Mouse (Mus musculus): ENCODE measurements around the gene Gm44973. TPM values are rescaled to one million over a fixed set of nuclear protein-coding genes. Genes with fewer than 3 reads are reported as not detected.
"Not testable (repeated sequence)": the region's sequence is repeated elsewhere in the genome, so short reads cannot be mapped to it uniquely, and the experiment has no call there.

Gene Gm44973
- total RNA-seq, 2 experiments from 2014 or later: not detected

DNA sequence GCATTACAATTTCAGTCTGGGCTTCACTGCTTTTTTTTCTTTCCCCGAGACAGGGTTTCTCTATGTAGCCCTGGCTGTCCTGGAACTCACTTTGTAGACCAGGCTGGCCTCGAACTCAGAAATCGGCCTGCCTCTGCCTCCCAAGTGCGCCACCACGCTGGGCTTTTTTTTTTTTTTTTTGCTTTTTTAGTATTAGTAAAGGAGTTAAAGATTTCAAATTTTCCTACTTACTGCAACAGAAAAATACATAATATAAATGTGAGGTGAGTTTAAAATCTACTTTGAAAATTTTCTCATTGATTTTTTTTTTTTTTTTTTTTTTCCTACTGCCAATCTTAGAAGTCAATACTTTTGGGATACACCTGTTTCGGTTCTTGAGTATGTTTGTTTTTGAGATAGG, 49.6 kb downstream of the Gm44973 start:
- intact Hi-C loops (cut with DNase I): loop anchor here (10.0 kb wide), 1 partner anchor 1370 kb away; the partner anchor contains the start of genes Mboat7 and Tsen34
- no peak for DNase-seq (ENCODE audit: low spot score in 2 of 2)

DNA sequence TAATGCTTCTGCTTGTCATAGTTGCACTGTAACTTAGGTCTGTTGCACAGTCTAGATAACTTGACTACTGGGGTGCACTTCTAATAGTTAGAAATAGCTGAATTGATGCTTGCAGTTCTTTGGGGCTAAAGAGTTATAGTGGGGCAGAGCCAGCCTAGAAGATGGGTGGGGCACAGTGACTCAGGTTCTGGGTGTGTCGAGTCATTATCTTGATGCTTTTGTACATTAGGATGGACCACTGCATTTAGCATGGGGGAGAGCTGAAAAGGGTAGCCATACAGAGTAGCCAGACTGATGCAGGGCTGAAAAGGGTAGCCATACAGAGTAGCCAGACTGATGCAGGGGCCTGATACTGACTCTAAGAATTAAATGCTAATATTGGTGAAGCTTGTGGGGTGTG, 58.3 kb downstream of the Gm44973 start:
- intact Hi-C loops (cut with DNase I): no loop called here
- no peak for DNase-seq (ENCODE audit: low spot score in 2 of 2)

DNA sequence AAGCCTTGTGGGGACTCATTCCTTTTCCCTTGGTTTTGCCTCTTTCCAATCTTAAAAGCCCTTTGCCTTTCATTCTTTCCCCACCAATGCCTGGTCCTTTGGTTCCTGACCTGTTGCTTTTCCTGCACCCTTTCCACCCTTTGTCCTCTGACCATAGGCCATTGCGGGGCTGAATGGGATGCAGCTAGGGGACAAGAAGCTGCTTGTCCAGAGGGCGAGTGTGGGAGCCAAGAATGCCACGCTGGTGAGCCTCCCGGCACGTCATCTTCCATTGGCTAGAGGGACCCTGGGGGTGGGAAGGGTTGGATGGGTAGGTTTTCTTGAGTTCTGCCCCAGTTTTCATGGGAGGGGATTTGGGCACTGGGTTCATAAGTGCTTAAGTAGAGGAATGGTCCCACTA, 59.7 kb downstream of the Gm44973 start:
- intact Hi-C loops (cut with DNase I): no loop called here
- no peak for DNase-seq (ENCODE audit: low spot score in 2 of 2)

- intact Hi-C loops (cut with DNase I): no loop called here
- DNase-seq (ENCODE audit: low spot score in 2 of 2): no peak
Measured at GRCm38 (mm10) chr7:5076931-5077330, 61.6 kb downstream of the Gm44973 start.

DNA sequence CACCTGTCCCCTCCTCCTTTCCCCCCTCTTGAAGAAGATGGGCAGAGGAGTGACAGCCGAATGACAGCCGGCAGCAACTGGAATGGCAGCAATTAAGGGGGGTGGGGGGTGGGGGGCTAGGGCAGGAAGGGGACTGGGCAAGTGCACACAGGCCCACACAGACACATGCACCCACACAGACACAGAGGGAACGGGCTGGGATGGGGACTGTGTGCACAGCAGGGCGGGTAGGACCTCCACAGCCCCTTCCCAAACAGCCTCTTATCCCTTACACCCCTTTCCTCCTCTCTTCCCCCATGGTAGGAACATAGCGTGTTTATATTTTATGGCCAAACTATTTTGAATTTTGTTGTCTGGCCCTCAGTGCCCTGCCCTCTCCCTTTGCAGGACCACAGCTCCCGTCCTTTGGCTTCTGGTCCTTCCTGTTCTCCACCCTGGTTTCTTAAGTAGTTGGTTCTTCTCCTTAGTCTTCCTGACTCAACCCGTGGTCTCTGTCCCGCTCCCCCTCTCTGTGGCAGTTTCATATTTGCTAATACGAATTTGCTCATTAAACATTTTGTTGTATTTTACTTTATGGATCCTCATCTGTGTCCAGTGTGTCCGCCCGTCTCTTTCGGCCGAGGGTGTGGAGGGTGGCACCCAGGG, 64.2 kb downstream of the Gm44973 start:
- not testable (repeated sequence) for DNase-seq (ENCODE audit: low spot score in 2 of 2)
- intact Hi-C loops (cut with DNase I): loop anchor here (1.0 to 10.0 kb wide), 2 partner anchors 17 to 1435 kb away; partner anchors contain the start of genes Cnot3 and U2af2

- intact Hi-C loops (cut with DNase I): loop anchor here (1.0 to 10.0 kb wide), 2 partner anchors 18 to 1435 kb away; partner anchors contain the start of genes Cnot3 and U2af2
- peak; percentile 97 to 98 for DNase-seq (ENCODE audit: low spot score in 2 of 2)
Measured at GRCm38 (mm10) chr7:5080010-5080751, 64.9 kb downstream of the Gm44973 start, which contains the start of gene Epn1. Gene Epn1, plus strand, starts transcription at chr7:5080235.

GRCm38 (mm10) chr7:5080815-5081214, 65.5 kb downstream of the Gm44973 start:
- DNase-seq (ENCODE audit: low spot score in 2 of 2): no peak
- intact Hi-C loops (cut with DNase I): loop anchor here (1.0 to 10.0 kb wide), 2 partner anchors 19 to 1436 kb away; partner anchors contain the start of genes Cnot3 and U2af2

DNA sequence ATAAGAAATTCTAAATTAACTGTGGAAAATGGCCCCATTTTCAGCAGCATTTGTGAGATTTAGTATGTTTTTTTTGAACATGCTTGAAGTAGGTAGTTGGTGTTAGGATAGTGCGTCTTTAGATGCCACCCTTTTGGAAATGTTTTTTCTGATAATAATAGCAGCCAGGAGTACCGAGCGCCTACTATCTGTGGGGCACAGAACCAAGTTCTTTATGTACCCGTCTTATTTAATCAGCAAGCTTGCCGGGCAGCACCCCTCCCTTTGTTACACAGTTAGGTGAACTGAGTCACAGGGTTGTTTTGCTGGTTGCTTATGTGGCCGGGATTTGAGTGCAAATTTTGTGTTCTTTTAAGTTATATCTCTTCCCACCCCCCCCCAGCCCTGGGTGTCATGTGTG, 65.9 kb downstream of the Gm44973 start:
- intact Hi-C loops (cut with DNase I): loop anchor here (10.0 kb wide), 1 partner anchor 1436 kb away; the partner anchor contains the start of gene Cnot3
- DNase-seq (ENCODE audit: low spot score in 2 of 2): no peak

GRCm38 (mm10) chr7:5081939-5082338, 66.6 kb downstream of the Gm44973 start:
- intact Hi-C loops (cut with DNase I): loop anchor here (10.0 kb wide), 1 partner anchor 1437 kb away; the partner anchor contains the start of gene Cnot3
- DNase-seq (ENCODE audit: low spot score in 2 of 2): no peak

Other genes starting within 250 kb of the Gm44973 start
- gene Fam71e2, start 244.2 kb upstream of the Gm44973 start, total RNA-seq (2021): not detected
- under 1 TPM; 0.43 to 0.59 TPM for gene Il11, start 232.6 kb upstream of the Gm44973 start, total RNA-seq (2021)
- not detected for gene Tmem190, start 232.6 kb upstream of the Gm44973 start, total RNA-seq (2021)
- 1 to 10 TPM; 2.7 to 3.7 TPM for gene Tmem238, start 225.8 kb upstream of the Gm44973 start, total RNA-seq (2021)
- 100 to 1,000 TPM; 416 to 455 TPM for gene Rpl28, start 222.6 kb upstream of the Gm44973 start, total RNA-seq (2021)
- gene Ube2s, start 202.9 kb upstream of the Gm44973 start, total RNA-seq (2021): 100 to 1,000 TPM in 1 of 2 experiments, 10 to 100 TPM in 1; 98.6 to 117 TPM
- gene Shisa7, start 170.8 kb upstream of the Gm44973 start, total RNA-seq (2021): 100 to 1,000 TPM in 1 of 2 experiments, 10 to 100 TPM in 1; 95.1 to 151 TPM
- gene Isoc2b, start 145.2 kb upstream of the Gm44973 start, total RNA-seq (2021): 1 to 10 TPM; 6.0 to 8.6 TPM
- 10 to 100 TPM; 10.3 to 13.5 TPM for gene Isoc2a, start 138.3 kb upstream of the Gm44973 start, total RNA-seq (2021)
- gene Gm36210, start 109.0 kb upstream of the Gm44973 start, total RNA-seq (2021): under 1 TPM in 1 of 2 experiments, not detected in 1; 0.32 TPM
- gene Zfp628, start 100.3 kb upstream of the Gm44973 start, total RNA-seq (2021): 10 to 100 TPM; 14.0 to 17.0 TPM
- 100 to 1,000 TPM; 103 to 106 TPM for gene Nat14, start 93.5 kb upstream of the Gm44973 start, total RNA-seq (2021)
- 1 to 10 TPM in 1 of 2 experiments, under 1 TPM in 1; 0.84 to 3.6 TPM for gene Ssc5d, start 89.7 kb upstream of the Gm44973 start, total RNA-seq (2021)
- under 1 TPM in 1 of 2 experiments, not detected in 1; 0.15 TPM for gene Sbk2, start 51.1 kb upstream of the Gm44973 start, total RNA-seq (2021)
- under 1 TPM; 0.44 to 0.86 TPM for gene Sbk3, start 44.3 kb upstream of the Gm44973 start, total RNA-seq (2021)
- gene Zfp579, start 19.3 kb upstream of the Gm44973 start, total RNA-seq (2021): 10 to 100 TPM; 30.9 to 31.3 TPM
- 1 to 10 TPM; 6.7 to 7.0 TPM for gene Zfp524, start 1.1 kb upstream of the Gm44973 start, total RNA-seq (2021)
- gene Fiz1, start 799 bp upstream of the Gm44973 start, total RNA-seq (2021): 10 to 100 TPM; 22.2 to 32.9 TPM
- gene Zfp865, start 4.9 kb downstream of the Gm44973 start, total RNA-seq (2021): 10 to 100 TPM; 32.7 to 42.3 TPM
- 10 to 100 TPM; 60.6 to 60.9 TPM for gene Ccdc106, start 5.1 kb downstream of the Gm44973 start, total RNA-seq (2021)
- 1 to 10 TPM in 1 of 2 experiments, not detected in 1; 1.1 TPM for gene 4632433K11Rik, start 18.6 kb downstream of the Gm44973 start, total RNA-seq (2021)
- gene Zfp784, start 22.9 kb downstream of the Gm44973 start, total RNA-seq (2021): 1 to 10 TPM; 5.3 to 5.7 TPM
- gene Zfp580, start 36.0 kb downstream of the Gm44973 start, total RNA-seq (2021): 10 to 100 TPM; 27.4 to 35.7 TPM
- 100 to 1,000 TPM; 162 to 183 TPM for gene U2af2, start 46.6 kb downstream of the Gm44973 start, total RNA-seq (2021)
- gene Epn1, start 64.7 kb downstream of the Gm44973 start, total RNA-seq (2021): 100 to 1,000 TPM; 435 to 530 TPM
- not detected for gene Rfpl4, start 101.5 kb downstream of the Gm44973 start, total RNA-seq (2021)
- under 1 TPM; 0.32 to 0.68 TPM for gene Rasl2-9, start 110.5 kb downstream of the Gm44973 start, total RNA-seq (2021)
- gene Vmn1r55, start 134.2 kb downstream of the Gm44973 start, total RNA-seq (2021): not detected
- not detected for gene Vmn1r56, start 181.3 kb downstream of the Gm44973 start, total RNA-seq (2021)
- gene Vmn1r57, start 203.0 kb downstream of the Gm44973 start, total RNA-seq (2021): not detected